Comparison of ENCODE assay signal across 8 mouse cellular contexts in genomic region chr11:60120586-60121262, GRCm38 (mm10).
"Had no signal": no experiment of that assay in that cellular context is flagged by ENCODE, and none has a peak within 500 bp of the region (broad histone marks: within the 10 kb centered on the region; RNA-seq: fewer than 3 reads in every experiment).

No protein-coding gene starts in this region.

- H3K9ac ChIP-seq: liver, embryonic 12.5 days; neural tube, embryonic 12.5 days had no signal

- H3K9me3 ChIP-seq: liver, embryonic 12.5 days; neural tube, embryonic 12.5 days had no signal

- H3K27ac ChIP-seq: layer of hippocampus, adult 2 months; liver, embryonic 12.5 days; neural tube, embryonic 12.5 days; stomach, postnatal 0 days had no signal

- ATAC-seq: liver, embryonic 12.5 days had no signal

- DNase-seq: kidney, adult 11 months; kidney, postnatal 10 days; kidney, postnatal 4 days; midbrain, embryonic 14.5 days had no signal

- H3K36me3 ChIP-seq: liver, embryonic 12.5 days; neural tube, embryonic 12.5 days had no signal

- H3K4me2 ChIP-seq: liver, embryonic 12.5 days; neural tube, embryonic 12.5 days had no signal

- H3K4me3 ChIP-seq: layer of hippocampus, adult 2 months; liver, embryonic 12.5 days; neural tube, embryonic 12.5 days had no signal

- H3K27me3 ChIP-seq: liver, embryonic 12.5 days; neural tube, embryonic 12.5 days had no signal
